Mouse (Mus musculus): Measurements from ENCODE around the gene Sytl2.

- TF ChIP-seq POLR2A (IDR thresholded peaks at IDR 0.05; ENCODE audit: insufficient read length, low read depth) (no peak), POLR2AphosphoS2 (IDR thresholded peaks at IDR 0.05; ENCODE audit: insufficient read length, low read depth) (no peak), MYOD1 (IDR thresholded peaks at IDR 0.05; ENCODE audit: control insufficient read depth in 1 of 3, insufficient read length in 2 of 3, low read depth in 2 of 3) (no peak), CEBPB (IDR thresholded peaks at IDR 0.05; ENCODE audit: insufficient read depth, poor library complexity, severe bottlenecking) (no peak), MYOG (IDR thresholded peaks at IDR 0.05; ENCODE audit: control insufficient read depth in 1 of 3, insufficient read depth in 1 of 3, insufficient read length in 2 of 3, low read depth in 2 of 3) (no peak), MAX (IDR thresholded peaks at IDR 0.05; ENCODE audit: low read depth) (no peak), USF1 (IDR thresholded peaks at IDR 0.05; ENCODE audit: low read depth) (no peak), TCF12 (IDR thresholded peaks at IDR 0.05; ENCODE audit: insufficient read depth, poor library complexity, severe bottlenecking) (no peak), TCF3 (IDR thresholded peaks at IDR 0.05; ENCODE audit: insufficient read length, low read depth) (no peak), REST (IDR thresholded peaks at IDR 0.05; ENCODE audit: insufficient read depth, insufficient read length) (no peak)
Measured at GRCm38 (mm10) chr7:90325166-90325565, 23.1 kb downstream of the Sytl2 start.

All from myocyte (in vitro differentiated cells).